Mouse (Mus musculus) forebrain, embryonic 15.5 days (tissue): ENCODE results near the gene Klf5. TPM values are rescaled to one million over a fixed set of nuclear protein-coding genes. Genes with fewer than 3 reads are reported as not detected.

Source experiments
- ATAC-seq: fragments of 200-750 bp; cut with Nextera tagmentation; replicated peaks from 2 replicates; pipeline ENCODE4 v1.8.0; 2017; ENCODE audit warnings: mild to moderate bottlenecking, moderate TSS enrichment, moderate library complexity
- H3K27ac ChIP-seq: fragments of 300-500 bp; sonication (generic); replicated peaks from 2 replicates; pipeline ENCODE4 v1.5.1; 2015; ENCODE audit warnings: mild to moderate bottlenecking, inconsistent platforms
- H3K27me3 ChIP-seq: fragments of 300-500 bp; sonication (generic); 2 replicates; pipeline ENCODE4 v1.6.1; 2015; ENCODE audit warnings: inconsistent platforms
- H3K36me3 ChIP-seq: fragments of 300-500 bp; sonication (generic); 2 replicates; pipeline ENCODE4 v1.6.1; 2015; ENCODE audit warnings: mild to moderate bottlenecking, inconsistent platforms
- H3K4me1 ChIP-seq: fragments of 300-500 bp; sonication (generic); 2 replicates; pipeline ENCODE4 v1.6.1; 2015; ENCODE audit warnings: inconsistent platforms
- H3K4me2 ChIP-seq: fragments of 300-500 bp; sonication (generic); replicated peaks from 2 replicates; pipeline ENCODE4 v1.6.1; 2015; ENCODE audit warnings: mild to moderate bottlenecking, inconsistent platforms
- H3K4me3 ChIP-seq: fragments of 300-500 bp; sonication (generic); 2 replicates; pipeline ENCODE4 v1.5.1; 2015; ENCODE audit warnings: mild to moderate bottlenecking, inconsistent platforms
- H3K9ac ChIP-seq: fragments of 300-500 bp; sonication (generic); replicated peaks from 2 replicates; pipeline ENCODE4 v1.6.1; 2015; ENCODE audit warnings: mild to moderate bottlenecking, inconsistent platforms
- H3K9me3 ChIP-seq: fragments of 300-500 bp; sonication (generic); 2 replicates; pipeline ENCODE4 v1.6.1; 2016; ENCODE audit warnings: inconsistent platforms
- WGBS: fragments of 180-500 bp; shearing (Covaris S2); methylation state at CpG from one replicate; pipeline ENCODE4 v1.1.7; 2015; ENCODE audit warnings: mixed read lengths; 5-methylcytosine and 5-hydroxymethylcytosine counted together
- polyA plus RNA-seq: library from polyadenylated mRNA; unstranded; fragments of >200 nt; fragmentation: Nextera tagmentation; extraction: Ambion mirVana; gene quantifications from 2 replicates; pipeline ENCODE4 v1.2.1, GENCODE M21; 2015

Gene Klf5
- polyA plus RNA-seq, 1 experiment from 2014 or later = 4.1 TPM

DNA sequence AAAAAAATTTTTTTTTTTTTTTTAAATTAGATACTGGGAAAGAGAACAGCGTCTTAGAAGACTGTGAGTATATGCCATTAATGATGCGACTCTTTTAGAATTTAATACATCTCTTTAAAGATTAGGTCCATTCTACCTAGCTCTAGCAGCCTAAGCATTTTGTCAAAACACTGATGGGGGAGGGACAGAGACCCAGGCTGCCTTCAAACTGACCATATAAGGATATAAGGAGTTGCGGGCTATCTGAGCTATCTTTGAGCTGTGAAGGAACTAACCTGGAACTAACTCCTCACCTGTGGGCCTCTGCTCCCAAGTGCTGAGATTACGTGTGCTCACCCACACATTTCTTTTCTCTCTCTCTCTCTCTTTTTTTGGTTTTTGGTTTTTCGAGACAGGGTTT lies 6.3 kb upstream of the Klf5 start:
- 92% methylated on average over 5 of the region's 5 CpGs for WGBS

DNA sequence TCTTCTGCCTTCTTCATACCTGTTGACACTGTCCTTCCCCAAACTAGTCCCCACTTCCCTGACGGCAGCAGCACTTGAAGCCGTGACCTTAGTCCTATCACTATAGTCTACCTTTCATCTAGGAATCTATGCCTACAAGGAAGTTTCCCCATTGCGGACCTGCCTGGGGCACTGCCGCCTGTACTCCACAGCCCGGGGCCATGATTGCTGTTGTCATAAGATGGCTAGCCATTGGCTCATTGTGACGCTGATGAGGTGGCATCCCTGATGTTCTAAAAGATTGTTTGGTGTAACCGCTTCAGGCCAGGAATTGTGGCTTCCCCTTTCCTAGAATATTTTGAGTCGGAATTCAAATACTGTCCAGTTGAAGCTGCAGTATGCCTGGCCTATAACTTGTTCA lies 4.1 kb upstream of the Klf5 start:
- Histone ChIP-seq H3K36me3 (no peaks in the 10 kb centered on the region), H3K27me3 (no peaks in the 10 kb centered on the region; the same call in 1 of the 2 replicates), H3K9me3 (no peaks in the 10 kb centered on the region), H3K27ac (no peak overlapping the region), H3K4me2 (no peak overlapping the region), H3K9ac (no peak overlapping the region), H3K4me1 (peaks cover 10% of the 10 kb centered on the region; the same call in 1 of the 2 replicates), H3K4me3 (no peak overlapping the region)
- ATAC-seq = no peak
- WGBS = 90% methylated on average over 8 of the region's 8 CpGs

More for the DNA sequence above, 6.3 kb upstream of the Klf5 start:
- H3K4me3 ChIP-seq = no peak overlapping the region
- no peaks in the 10 kb centered on the region for H3K9me3 ChIP-seq
- H3K27me3 ChIP-seq = no peaks in the 10 kb centered on the region; the same call in 1 of the 2 replicates
- H3K36me3 ChIP-seq = no peaks in the 10 kb centered on the region
- H3K27ac ChIP-seq = no peak overlapping the region
- H3K4me1 ChIP-seq = no peaks in the 10 kb centered on the region
- no peak for ATAC-seq
- H3K4me2 ChIP-seq = no peak overlapping the region
- H3K9ac ChIP-seq = no peak overlapping the region

DNA sequence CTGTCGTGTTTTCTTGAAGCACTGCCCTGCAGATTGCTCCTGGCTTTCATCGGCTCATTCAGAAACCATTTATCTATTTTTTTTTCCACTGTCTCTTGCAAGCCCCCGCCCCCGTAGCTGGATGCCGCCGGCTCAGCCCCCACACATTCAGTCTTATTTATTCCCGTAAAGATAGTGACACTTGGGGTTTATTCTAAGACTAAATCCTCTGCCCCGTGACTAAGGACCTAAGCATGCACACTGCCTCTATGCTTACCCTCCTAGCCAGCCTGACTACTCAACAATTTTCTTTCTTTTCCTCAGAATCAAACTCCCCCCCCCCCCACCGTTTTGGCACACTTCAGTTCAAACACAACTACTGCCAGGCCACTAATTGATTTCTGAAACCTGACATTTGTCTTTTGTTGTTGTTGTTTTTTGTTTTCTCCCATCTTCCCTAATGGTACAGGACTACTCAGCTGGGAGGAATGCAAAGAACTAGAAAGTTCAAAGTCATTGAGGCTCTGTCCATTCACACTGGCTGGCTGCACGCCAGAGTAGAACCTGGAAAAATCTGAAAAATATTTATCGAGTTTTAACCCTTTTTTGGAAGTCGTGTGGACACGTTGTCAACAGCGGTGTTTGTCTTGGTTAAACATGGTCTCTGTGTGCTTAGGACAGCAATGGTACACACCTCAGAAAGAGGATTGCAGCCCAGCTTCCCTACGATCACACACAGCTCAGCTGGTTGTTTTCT lies 2.7 kb upstream of the Klf5 start:
- no peak overlapping the region for H3K4me3 ChIP-seq
- no peaks in the 10 kb centered on the region for H3K9me3 ChIP-seq
- H3K27ac ChIP-seq = no peak overlapping the region
- ATAC-seq = no peak
- no peak overlapping the region for H3K9ac ChIP-seq
- no peaks in the 10 kb centered on the region for H3K36me3 ChIP-seq
- peaks cover 3% of the 10 kb centered on the region; the same call in 1 of the 2 replicates for H3K27me3 ChIP-seq
- peaks cover 15% of the 10 kb centered on the region; the same call in 1 of the 2 replicates for H3K4me1 ChIP-seq
- WGBS = 42% methylated on average over 15 of the region's 15 CpGs
- H3K4me2 ChIP-seq = no peak overlapping the region

GRCm38 (mm10) chr14:99299022-99299481 lies 561 bp downstream of the Klf5 start:
- Histone ChIP-seq H3K4me1 (peaks cover 15% of the 10 kb centered on the region; the same call in 1 of the 2 replicates), H3K27ac (no peak overlapping the region), H3K9me3 (no peaks in the 10 kb centered on the region), H3K36me3 (no peaks in the 10 kb centered on the region), H3K4me2 (peak overlapping the region; percentile 96), H3K9ac (peak overlapping the region; percentile 65), H3K4me3 (peak overlapping the region; percentile 80), H3K27me3 (peaks cover 4% of the 10 kb centered on the region; the same call in 1 of the 2 replicates)
- under 1% methylated on average over 57 of the region's 60 CpGs for WGBS
- ATAC-seq = peak; percentile 83

DNA sequence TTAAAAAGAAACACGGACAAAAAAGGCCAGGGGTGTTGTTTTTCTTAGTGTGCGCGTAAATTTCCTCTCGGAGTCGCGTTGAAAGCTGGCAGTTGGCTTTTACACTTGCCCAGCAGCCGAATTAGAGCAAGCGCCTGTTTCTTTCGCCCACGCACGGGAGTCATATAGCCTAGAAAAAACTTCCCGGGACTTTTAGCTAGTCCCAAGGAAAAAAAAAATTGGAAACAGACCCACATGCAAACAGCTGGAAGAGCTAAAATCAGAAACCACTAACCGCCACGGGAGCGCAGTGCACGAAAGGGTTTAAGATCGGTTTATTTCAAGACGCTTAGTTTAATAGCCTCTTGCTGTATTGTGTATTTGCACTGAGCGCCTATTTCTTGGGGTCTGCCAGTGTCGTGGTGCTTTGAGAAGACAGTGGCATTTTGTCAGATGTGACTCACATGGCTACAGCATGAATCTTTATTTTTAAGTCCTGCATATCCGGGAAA lies 1.3 kb downstream of the Klf5 start:
- 5% methylated on average over 21 of the region's 21 CpGs for WGBS
- ATAC-seq = no peak
- peak overlapping the region; percentile 65 for H3K9ac ChIP-seq
- no peak overlapping the region for H3K27ac ChIP-seq
- peaks cover 15% of the 10 kb centered on the region; the same call in 1 of the 2 replicates for H3K4me1 ChIP-seq
- H3K36me3 ChIP-seq = no peaks in the 10 kb centered on the region
- peak overlapping the region; percentile 80 for H3K4me3 ChIP-seq
- peak overlapping the region; percentile 96 for H3K4me2 ChIP-seq
- no peaks in the 10 kb centered on the region for H3K9me3 ChIP-seq
- H3K27me3 ChIP-seq = peaks cover 4% of the 10 kb centered on the region; the same call in 1 of the 2 replicates

DNA sequence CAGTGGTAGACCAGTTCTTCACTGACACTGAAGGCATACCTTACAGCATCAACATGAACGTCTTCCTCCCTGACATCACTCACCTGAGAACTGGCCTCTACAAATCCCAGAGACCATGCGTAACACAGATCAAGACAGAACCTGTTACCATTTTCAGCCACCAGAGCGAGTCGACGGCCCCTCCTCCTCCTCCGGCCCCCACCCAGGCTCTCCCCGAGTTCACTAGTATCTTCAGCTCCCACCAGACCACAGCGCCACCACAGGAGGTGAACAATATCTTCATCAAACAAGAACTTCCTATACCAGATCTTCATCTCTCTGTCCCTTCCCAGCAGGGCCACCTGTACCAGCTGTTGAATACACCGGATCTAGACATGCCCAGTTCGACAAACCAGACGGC lies 3.0 kb downstream of the Klf5 start:
- no peak for ATAC-seq
- H3K4me3 ChIP-seq = no peak overlapping the region
- 67% methylated on average over 11 of the region's 11 CpGs for WGBS

GRCm38 (mm10) chr14:99304387-99304786 lies 5.9 kb downstream of the Klf5 start:
- WGBS = 26% methylated on average over 3 of the region's 3 CpGs
- Histone ChIP-seq H3K36me3 (no peaks in the 10 kb centered on the region), H3K9me3 (no peaks in the 10 kb centered on the region), H3K27me3 (peaks cover 4% of the 10 kb centered on the region; the same call in 1 of the 2 replicates), H3K4me2 (no peak overlapping the region), H3K4me3 (no peak overlapping the region), H3K4me1 (peaks cover 5% of the 10 kb centered on the region; the same call in 1 of the 2 replicates), H3K27ac (no peak overlapping the region), H3K9ac (no peak overlapping the region)
- ATAC-seq = no peak

More for the DNA sequence above, 3.0 kb downstream of the Klf5 start:
- Histone ChIP-seq H3K36me3 (no peaks in the 10 kb centered on the region), H3K9ac (no peak overlapping the region), H3K4me1 (peaks cover 15% of the 10 kb centered on the region; the same call in 1 of the 2 replicates), H3K9me3 (no peaks in the 10 kb centered on the region), H3K27ac (no peak overlapping the region), H3K27me3 (peaks cover 4% of the 10 kb centered on the region; the same call in 1 of the 2 replicates), H3K4me2 (no peak overlapping the region)

- 81% methylated on average over 12 of the region's 12 CpGs for WGBS
- H3K36me3 ChIP-seq = no peaks in the 10 kb centered on the region
- no peaks in the 10 kb centered on the region for H3K9me3 ChIP-seq
These were observed 6.7 kb downstream of the Klf5 start for GRCm38 (mm10) chr14:99304997-99305792.

DNA sequence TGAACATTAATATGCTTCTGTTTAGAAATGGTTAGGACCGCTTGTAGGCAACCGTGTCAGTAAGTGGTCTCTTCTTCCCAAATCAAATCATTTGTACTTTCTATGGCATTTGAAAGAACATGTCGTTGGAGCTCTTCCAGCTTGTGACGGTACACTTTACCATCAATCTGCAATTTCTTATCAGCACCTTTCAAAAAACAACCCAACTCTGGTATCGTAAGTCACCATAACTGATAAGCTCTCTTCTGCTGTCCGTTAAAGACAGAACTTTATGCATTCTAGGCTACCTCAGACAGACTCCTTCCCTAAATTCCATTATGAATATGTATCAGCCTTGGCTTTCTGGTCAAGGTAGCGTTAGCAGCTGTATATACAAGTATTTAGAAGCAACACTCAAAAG lies 7.9 kb downstream of the Klf5 start:
- Histone ChIP-seq H3K4me3 (no peak overlapping the region), H3K36me3 (no peaks in the 10 kb centered on the region), H3K9me3 (no peaks in the 10 kb centered on the region), H3K4me2 (no peak overlapping the region), H3K9ac (no peak overlapping the region), H3K27ac (no peak overlapping the region), H3K4me1 (no peaks in the 10 kb centered on the region), H3K27me3 (no peaks in the 10 kb centered on the region)
- ATAC-seq = no peak
- WGBS = 92% methylated on average over 7 of the region's 7 CpGs

More at GRCm38 (mm10) chr14:99304997-99305792, 6.7 kb downstream of the Klf5 start:
- no peak overlapping the region for H3K9ac ChIP-seq
- H3K4me2 ChIP-seq = no peak overlapping the region
- no peaks in the 10 kb centered on the region for H3K4me1 ChIP-seq
- no peak overlapping the region for H3K4me3 ChIP-seq
- ATAC-seq = no peak
- no peak overlapping the region for H3K27ac ChIP-seq
- peaks cover 4% of the 10 kb centered on the region; the same call in 1 of the 2 replicates for H3K27me3 ChIP-seq

GRCm38 (mm10) chr14:99309606-99310005 lies 11.1 kb downstream of the Klf5 start:
- Histone ChIP-seq H3K9ac (no peak overlapping the region), H3K27me3 (no peaks in the 10 kb centered on the region), H3K9me3 (no peaks in the 10 kb centered on the region), H3K4me1 (no peaks in the 10 kb centered on the region), H3K4me2 (no peak overlapping the region), H3K27ac (no peak overlapping the region), H3K36me3 (no peaks in the 10 kb centered on the region), H3K4me3 (no peak overlapping the region)
- no peak for ATAC-seq
- 83% methylated on average over 9 of the region's 9 CpGs for WGBS

DNA sequence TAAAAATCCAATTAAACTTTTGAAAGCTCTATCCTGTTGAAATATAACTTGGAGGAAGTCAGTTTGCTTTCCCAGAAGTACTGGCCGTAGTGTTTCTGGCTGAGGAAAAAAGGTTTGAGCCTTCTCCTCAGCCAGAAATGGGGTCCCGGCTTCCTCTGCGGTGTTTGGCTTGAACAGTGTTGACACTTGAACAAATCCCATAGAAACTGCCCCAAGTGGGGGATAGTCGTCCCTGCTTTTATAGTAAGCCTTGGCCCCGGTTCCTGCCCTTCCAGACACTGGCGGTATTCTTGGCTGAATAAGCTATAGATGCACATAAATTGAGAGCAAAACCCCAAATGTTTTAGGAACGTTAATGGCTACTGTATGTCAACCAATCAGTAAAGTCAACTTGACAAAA lies 11.9 kb downstream of the Klf5 start:
- H3K36me3 ChIP-seq = no peaks in the 10 kb centered on the region
- no peak for ATAC-seq
- no peaks in the 10 kb centered on the region for H3K27me3 ChIP-seq
- H3K4me1 ChIP-seq = no peaks in the 10 kb centered on the region
- H3K9ac ChIP-seq = no peak overlapping the region
- no peak overlapping the region for H3K4me3 ChIP-seq
- no peak overlapping the region for H3K27ac ChIP-seq
- no peak overlapping the region for H3K4me2 ChIP-seq
- no peaks in the 10 kb centered on the region for H3K9me3 ChIP-seq
- 60% methylated on average over 7 of the region's 7 CpGs for WGBS

DNA sequence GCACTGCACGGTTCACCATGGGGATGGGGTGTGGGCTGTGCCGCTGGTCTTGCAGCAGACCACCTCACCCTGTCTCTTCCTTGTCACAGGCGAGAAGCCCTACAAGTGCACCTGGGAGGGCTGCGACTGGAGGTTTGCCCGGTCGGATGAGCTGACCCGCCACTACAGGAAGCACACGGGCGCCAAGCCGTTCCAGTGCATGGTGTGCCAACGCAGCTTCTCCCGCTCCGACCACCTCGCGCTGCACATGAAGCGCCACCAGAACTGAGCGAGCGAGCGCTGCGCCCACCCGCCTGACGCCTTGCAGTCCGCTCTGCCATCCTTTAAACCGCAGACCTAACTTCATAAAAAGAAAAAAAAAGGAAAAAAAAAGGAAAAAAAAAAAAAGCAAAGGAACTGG lies 14.6 kb downstream of the Klf5 start:
- 89% methylated on average over 24 of the region's 24 CpGs for WGBS
- Histone ChIP-seq H3K4me2 (no peak overlapping the region), H3K27me3 (no peaks in the 10 kb centered on the region), H3K4me3 (no peak overlapping the region), H3K9ac (no peak overlapping the region), H3K4me1 (no peaks in the 10 kb centered on the region), H3K27ac (no peak overlapping the region), H3K9me3 (no peaks in the 10 kb centered on the region), H3K36me3 (no peaks in the 10 kb centered on the region)
- ATAC-seq = no peak
